Mouse (Mus musculus) gastrocnemius, adult 2 months (tissue): Measurements from ENCODE around the gene Coro7. TPM values are rescaled to one million over a fixed set of nuclear protein-coding genes. Genes with fewer than 3 reads are reported as not detected.

Experiments used
- DNase-seq: peaks from one replicate; pipeline ENCODE4 v3.0.0; 2022
- H3K27ac ChIP-seq: fragments of 200-600 bp; 2 replicates; pipeline ENCODE4 v1.8.1; 2022; ENCODE audit warnings: mild to moderate bottlenecking
- H3K4me3 ChIP-seq: fragments of 200-600 bp; 2 replicates; pipeline ENCODE4 v1.8.1; 2022; ENCODE audit warnings: mild to moderate bottlenecking, moderate library complexity
- CTCF ChIP-seq: fragments of 200-600 bp; IDR thresholded peaks from 2 replicates; pipeline ENCODE4 v1.8.1; 2022; ENCODE audit warnings: antibody characterized with exemption, mild to moderate bottlenecking, moderate library complexity
- intact Hi-C: fragments of 180-260 bp; cut with DNase I; formaldehyde crosslinking; loops from one replicate; pipeline ENCODE4 v1.15.1; 2025
- long read RNA-seq, 2 experiments: library from polyadenylated mRNA; stranded (forward); transcript quantifications; one replicate each; pipeline ENCODE4 v2.0.0; 2021
- total RNA-seq, 2 experiments: library from RNA; stranded (reverse); gene quantifications; 2 replicates each; pipeline ENCODE4 v1.2.3; 2021

Gene Coro7
- 10 to 100 TPM; 12.1 to 13.6 TPM for total RNA-seq
- long read RNA-seq, experiment 1, full-length matches to known transcripts = 3 of 17 reads
- long read RNA-seq, experiment 1, partial matches to known transcripts = 10 of 17 reads
- long read RNA-seq, experiment 1, other reads (novel, unspliced or antisense) = 4 of 17 reads
- long read RNA-seq, experiment 2, full-length matches to known transcripts = 3 of 16 reads
- long read RNA-seq, experiment 2, partial matches to known transcripts = 6 of 16 reads
- long read RNA-seq, experiment 2, other reads (novel, unspliced or antisense) = 7 of 16 reads

DNA sequence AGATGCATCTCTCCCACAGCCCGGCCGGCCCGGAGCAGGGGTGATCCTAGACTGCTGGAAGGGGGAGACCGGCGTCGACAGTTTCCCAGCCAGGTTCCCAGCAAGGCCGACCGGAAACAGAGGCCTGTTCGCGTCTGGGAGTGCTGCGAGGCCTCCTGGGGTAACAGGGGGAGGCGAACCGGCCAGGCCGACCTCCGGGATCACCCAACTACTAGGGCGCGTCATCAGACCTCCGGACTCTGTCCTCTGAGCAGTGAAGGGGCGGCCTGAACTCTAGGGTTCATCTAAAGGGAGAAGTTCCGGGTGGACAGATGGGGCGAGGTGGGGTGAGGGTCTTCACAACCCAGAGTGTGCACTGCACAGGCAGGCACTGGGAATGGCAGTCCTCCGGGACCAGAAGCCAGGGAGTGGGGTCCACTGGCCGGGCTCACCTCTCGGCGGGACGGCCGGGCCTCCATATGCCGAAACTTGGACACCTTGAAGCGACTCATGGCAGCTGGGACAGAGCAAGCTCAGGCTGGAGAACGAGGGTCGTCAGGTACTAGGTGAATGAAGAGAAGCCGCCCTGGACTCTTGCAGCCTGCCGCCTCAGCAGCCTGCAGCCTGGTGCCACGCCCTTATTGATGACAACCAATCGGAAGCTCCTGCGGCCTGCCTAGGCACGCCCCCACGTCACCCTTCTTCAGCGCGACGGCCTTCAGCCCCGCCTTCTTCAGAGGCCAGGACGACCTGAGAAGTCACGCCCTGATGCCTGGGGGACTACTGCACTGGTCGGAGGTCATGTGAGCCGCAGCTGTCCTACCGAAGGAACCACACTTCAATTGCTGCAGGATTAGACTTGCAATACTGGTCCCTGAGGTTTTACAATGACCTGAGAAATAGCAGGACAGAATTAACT is at the start of gene Coro7:
Gene Coro7 (minus strand): TSS at position 657 of the 898 bp plus-strand sequence.
- Histone ChIP-seq H3K4me3 (peak within 1 kb of the TSS; percentile 84), H3K27ac (peak within 1 kb of the TSS; percentile 84)
- intact Hi-C loops = no loop called here
- TF ChIP-seq CTCF = no peak
- peak; percentile 95 for DNase-seq

GRCm38 (mm10) chr16:4727963-4728362 is 48.4 kb upstream of the Coro7 start:
- no peak for TF ChIP-seq CTCF
- intact Hi-C loops = no loop called here
- Histone ChIP-seq H3K4me3 (peak overlapping the region; percentile 85), H3K27ac (peak overlapping the region; percentile 94)
- no peak for DNase-seq

DNA sequence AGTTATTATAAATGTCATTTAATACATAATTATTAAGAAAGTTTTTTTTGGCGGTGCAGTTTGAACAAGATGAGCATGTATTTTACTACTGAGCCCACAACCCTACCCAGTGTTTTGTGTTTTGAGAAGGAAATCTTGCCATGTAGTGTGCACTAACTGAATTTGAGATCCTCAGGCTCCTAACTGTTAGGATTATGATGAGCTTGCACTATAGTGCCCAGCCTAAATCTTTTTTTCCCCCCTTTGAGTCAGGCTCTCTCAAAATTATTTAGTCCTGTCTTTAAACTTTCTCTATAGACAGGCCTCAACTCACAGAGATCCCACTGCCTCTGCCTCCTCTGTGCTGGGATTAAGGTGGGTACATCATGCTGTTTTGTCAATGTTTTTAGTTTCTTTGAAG is 47.9 kb upstream of the Coro7 start:
- Histone ChIP-seq H3K4me3 (peak overlapping the region; percentile 85), H3K27ac (peak overlapping the region; percentile 94)
- DNase-seq = no peak
- intact Hi-C loops = no loop called here
- TF ChIP-seq CTCF = no peak

- TF ChIP-seq CTCF = no peak
- intact Hi-C loops = no loop called here
- Histone ChIP-seq H3K4me3 (peak overlapping the region; percentile 85), H3K27ac (peak overlapping the region; percentile 94)
- no peak for DNase-seq
Measured at GRCm38 (mm10) chr16:4726528-4727128, 47.1 kb upstream of the Coro7 start.

GRCm38 (mm10) chr16:4725780-4726527 is 46.4 kb upstream of the Coro7 start, which contains the start of gene Hmox2:
Gene Hmox2, plus strand, starts transcription at chr16:4726361.
- Histone ChIP-seq H3K4me3 (peak within 1 kb of the TSS; percentile 85), H3K27ac (peak within 1 kb of the TSS; percentile 94)
- peak; percentile 97 for DNase-seq
- intact Hi-C loops = no loop called here
- no peak for TF ChIP-seq CTCF

- peak; percentile 7 for DNase-seq
- TF ChIP-seq CTCF = no peak
- no peak overlapping the region for H3K4me3 ChIP-seq
- no peak overlapping the region for H3K27ac ChIP-seq
- intact Hi-C loops = no loop called here
Measured at GRCm38 (mm10) chr16:4725266-4725665, 45.7 kb upstream of the Coro7 start.

GRCm38 (mm10) chr16:4722915-4723209 is 43.3 kb upstream of the Coro7 start:
- TF ChIP-seq CTCF = no peak
- intact Hi-C loops = no loop called here
- Histone ChIP-seq H3K27ac (peak overlapping the region; percentile 8; the same call in 1 of the 2 replicates), H3K4me3 (no peak overlapping the region)
- no peak for DNase-seq

DNA sequence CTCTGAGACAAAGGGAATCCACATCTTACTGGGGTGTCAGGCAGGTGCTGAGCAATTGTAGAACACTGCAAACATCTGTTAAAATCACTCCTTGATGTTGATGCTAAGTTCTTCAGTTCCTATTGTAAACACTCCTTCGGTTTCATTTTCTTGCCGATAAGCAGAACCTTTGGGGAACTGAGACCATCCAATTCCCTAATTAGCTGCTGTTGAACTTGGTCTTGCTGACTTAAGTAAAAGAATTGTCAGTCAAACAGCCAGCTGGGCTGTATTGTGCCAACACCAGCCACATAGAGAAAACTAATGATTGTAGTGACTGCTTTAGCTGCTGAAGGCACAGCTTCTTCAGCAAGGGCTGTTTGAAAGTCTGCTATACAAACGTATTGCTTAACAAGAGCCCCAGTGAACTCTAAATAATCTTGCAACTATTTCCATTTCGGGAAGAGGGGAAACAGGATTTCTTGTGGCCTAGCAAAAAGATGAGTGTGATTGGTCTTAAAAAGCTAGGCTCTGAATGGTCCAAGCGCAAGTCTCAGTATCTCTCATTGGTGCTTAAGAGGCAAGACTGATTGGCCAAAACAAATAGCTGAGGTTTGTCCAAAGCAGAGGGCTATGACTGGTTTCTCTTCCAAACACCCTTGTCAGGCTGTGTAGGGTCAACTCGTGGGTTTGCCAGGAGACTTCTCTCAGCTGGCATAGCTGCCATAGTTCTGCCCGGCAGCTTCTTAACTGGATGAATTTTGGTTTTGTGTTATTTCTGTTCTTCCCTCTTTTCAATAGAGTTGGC is 42.7 kb upstream of the Coro7 start:
- TF ChIP-seq CTCF = no peak
- peak overlapping the region; percentile 39; the same call in 1 of the 2 replicates for H3K27ac ChIP-seq
- intact Hi-C loops = no loop called here
- DNase-seq = no peak
- H3K4me3 ChIP-seq = no peak overlapping the region

GRCm38 (mm10) chr16:4718753-4719518 is 39.4 kb upstream of the Coro7 start, which contains the start of gene Nmral1:
Gene Nmral1, minus strand, starts transcription at chr16:4719356.
- Histone ChIP-seq H3K27ac (peak within 1 kb of the TSS; percentile 81), H3K4me3 (peak within 1 kb of the TSS; percentile 77)
- intact Hi-C loops = no loop called here
- DNase-seq = peak; percentile 71
- TF ChIP-seq CTCF = no peak

GRCm38 (mm10) chr16:4717866-4718265 is 38.3 kb upstream of the Coro7 start:
- no peak for TF ChIP-seq CTCF
- Histone ChIP-seq H3K4me3 (peak overlapping the region; percentile 77; the same call in 1 of the 2 replicates), H3K27ac (no peak overlapping the region)
- no peak for DNase-seq
- intact Hi-C loops = no loop called here
